Mouse (Mus musculus) urinary bladder, adult 18-20 months (tissue): Measurements from ENCODE around the gene Mgll.

ENCODE experiments used
- DNase-seq, 2 experiments: peaks; one replicate each; pipeline ENCODE4 v3.0.0; 2022; ENCODE audit warnings: low spot score in 2 of 2, mixed read lengths in 2 of 2

Gene Mgll

GRCm38 (mm10) chr6:88717143-88718032, 6.8 kb upstream of the Mgll start:
- DNase-seq: no peak

GRCm38 (mm10) chr6:88718033-88718725, 6.0 kb upstream of the Mgll start:
- no peak for DNase-seq

GRCm38 (mm10) chr6:88721059-88721458, 3.2 kb upstream of the Mgll start:
- DNase-seq: no peak

DNA sequence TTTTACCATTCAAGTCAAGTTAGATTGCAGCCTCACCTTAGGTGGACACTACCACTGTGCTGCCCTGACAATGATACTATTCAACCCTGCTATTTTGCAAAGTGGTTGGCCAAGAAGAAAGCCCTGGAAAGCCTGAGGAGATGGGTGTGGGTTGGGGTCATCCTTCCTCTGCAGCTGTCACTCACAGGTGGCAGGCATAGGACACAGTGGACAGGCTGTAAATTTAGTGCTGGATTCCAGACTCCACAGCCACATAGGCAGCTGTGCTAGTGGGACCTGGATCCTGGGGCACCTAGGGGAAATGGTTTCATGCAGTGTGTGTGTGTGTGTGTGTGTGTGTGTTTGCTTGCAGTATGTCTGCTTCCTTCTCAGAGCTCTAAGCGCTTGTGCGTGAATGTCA, 1.3 kb upstream of the Mgll start:
- no peak for DNase-seq

GRCm38 (mm10) chr6:88723806-88724312, 353 bp upstream of the Mgll start:
- DNase-seq: no peak

DNA sequence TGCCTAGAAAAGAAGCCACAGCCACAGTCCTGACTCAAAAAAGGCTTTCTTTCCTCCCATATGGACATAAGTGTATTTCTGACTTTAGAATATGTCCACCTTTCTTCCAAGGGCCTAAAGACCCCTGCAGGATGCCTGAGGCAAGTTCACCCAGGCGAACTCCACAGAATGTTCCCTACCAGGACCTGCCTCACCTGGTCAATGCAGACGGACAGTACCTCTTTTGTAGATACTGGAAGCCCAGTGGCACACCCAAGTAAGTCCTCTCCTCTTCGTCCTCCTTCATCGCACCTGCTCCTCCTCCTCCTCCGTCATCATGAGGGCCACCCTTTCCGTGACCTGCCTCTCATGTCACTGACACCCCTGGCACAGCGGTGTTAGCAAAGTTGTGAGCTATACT, 1.4 kb downstream of the Mgll start:
- DNase-seq: no peak

DNA sequence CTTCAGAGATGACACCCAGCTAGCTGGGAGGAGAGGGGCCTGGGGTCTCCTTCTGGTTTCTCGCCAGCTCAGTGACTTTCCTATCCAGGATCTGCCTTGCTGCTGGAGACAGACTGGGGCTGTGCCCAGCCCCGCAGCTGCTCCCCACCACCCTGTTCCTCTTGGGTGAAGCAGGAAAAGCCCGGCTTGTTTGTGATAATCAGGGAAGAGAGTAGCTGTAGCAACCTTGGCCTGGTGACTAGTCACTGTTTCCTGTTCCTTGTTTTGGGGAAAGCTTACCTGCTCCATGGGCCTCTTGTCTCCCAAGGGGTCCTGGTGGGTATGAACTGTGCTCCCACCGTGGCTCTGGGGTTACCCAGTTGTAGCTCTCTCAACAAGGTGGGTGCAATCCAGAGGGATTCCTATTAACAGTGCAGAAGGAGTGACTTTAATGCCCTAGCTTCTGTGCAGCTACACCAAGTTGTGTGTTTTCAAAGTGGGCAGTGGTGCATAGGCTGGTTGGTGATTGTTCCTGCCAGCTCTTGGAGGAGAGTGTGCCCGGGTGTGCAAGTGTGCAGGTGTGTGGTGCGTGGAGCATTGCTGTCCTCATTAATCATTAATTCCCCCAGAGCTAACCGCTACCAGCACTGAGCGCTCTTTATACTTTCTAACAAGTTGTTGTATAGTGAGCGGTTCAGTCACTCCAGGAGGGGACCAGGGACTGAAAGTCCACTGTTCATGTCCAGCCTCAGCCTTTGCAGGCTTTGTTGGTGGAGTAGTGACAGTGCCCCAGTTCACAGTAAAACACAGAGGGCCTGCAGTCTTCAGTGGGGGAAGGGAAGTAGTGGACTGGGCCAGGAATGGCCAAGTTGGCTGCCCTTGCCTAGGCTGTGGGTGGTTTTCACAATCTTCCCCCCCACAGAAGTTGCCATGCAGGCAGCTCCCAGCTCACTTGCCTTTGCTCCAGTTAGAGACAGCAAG, 2.3 kb downstream of the Mgll start:
- no peak for DNase-seq

GRCm38 (mm10) chr6:88727490-88727889, 3.3 kb downstream of the Mgll start:
- no peak for DNase-seq

DNA sequence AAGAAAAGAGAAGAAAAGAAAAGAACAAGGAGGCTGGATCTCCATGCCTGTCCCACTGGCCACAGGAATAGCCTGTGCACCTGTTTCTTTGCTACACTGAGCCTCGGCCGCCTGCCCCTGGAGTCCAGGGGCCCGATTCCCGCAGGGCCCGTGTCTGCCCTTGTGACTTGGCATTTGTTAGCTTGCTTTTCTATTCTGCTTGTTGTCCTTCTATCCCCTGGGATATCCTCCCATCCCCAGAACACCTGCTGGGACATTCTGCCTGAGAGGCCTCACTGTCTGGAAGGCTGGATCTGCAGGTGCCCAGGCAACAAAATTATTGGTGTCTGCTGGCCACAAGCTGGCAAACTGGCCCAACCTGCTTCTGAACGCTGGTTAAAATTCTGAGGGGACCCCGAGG, 3.8 kb downstream of the Mgll start:
- DNase-seq: no peak

DNA sequence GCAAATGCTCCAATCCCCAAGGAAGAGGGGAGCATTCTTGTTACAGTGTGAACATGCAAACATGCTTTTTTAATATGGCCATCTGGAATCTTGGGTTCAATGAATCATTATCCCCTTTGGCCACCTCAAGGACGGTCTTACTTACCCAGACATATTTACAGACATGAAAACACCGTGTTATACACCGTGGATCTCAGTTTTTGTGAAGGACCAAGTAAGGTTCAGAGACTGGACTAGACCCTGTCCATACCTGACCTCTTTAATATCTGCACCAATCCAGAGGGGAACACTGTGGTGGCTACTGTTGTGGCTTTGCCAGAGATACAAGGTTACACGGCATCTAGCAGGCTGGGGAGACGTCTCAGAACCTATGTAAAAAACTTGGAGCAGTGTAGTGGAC, 4.3 kb downstream of the Mgll start:
- no peak for DNase-seq

DNA sequence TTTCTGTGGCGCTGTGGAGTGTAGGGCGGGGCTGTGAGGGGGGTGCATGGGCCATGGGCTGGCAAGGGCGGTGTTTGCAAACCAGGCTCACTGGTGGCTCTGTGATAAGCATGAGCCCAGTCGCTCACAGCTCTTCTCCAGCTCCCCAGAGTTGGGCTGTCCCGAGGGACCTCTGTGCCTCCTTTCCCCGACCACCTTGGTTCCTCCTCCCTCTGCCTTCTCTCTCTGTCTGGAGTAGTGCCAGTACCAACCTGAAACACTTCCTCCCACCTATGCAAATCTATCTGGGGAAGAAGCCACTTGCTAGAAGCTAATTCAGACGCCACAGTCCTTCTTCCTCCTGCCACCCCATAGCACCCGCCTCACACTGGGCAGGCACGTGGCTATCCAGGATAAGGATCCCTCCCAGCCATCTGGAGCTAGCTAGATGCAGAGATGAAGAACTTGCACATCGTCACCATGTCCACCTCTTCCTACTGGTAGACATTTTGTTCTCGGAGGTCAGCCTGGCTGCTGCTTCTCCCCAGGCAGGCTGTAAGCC, 7.1 kb downstream of the Mgll start:
- no peak for DNase-seq

GRCm38 (mm10) chr6:88731991-88732390, 7.8 kb downstream of the Mgll start:
- no peak for DNase-seq

GRCm38 (mm10) chr6:88732643-88733613, 8.7 kb downstream of the Mgll start:
- no peak for DNase-seq

GRCm38 (mm10) chr6:88736337-88736736, 12.1 kb downstream of the Mgll start:
- DNase-seq: no peak

DNA sequence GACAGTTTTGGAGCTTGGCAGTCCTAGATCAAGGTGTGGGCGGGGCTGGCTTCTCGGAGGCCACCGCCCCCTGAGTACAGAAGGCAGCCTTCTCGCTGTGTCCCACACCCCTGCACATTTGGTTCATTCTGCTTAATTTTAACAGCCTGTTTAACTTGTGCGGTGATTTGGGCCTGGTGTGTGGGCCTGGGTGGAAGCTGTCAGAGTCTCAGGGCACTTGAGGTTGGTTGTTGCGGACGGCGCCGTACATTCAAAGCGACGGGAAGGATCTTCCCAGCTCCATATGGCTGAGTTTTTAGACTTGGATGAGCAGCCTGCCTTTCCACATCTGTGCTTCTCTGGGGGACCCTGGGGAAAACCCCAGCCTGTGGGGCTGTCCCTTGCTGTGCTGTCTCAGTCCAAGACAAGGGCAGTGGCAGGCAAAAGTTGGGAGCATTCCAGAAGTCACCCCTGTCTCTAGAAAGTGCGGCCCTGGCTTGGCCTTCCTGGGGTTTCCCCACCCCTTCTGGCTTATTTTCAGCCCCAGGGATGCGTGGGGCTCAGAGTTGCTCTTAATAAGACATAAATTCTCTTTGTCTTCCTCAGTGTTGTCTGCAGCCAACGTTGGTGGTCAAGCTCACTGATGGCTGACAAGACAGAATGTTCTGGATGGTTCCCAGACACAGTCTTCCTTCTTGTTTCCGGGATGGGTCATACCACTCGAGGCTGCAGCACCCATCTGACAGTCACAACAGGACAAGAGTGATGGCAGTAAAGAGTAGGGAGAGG, 12.7 kb downstream of the Mgll start:
- DNase-seq: no peak

- DNase-seq: no peak
Measured at GRCm38 (mm10) chr6:88737509-88737888, 13.3 kb downstream of the Mgll start.

DNA sequence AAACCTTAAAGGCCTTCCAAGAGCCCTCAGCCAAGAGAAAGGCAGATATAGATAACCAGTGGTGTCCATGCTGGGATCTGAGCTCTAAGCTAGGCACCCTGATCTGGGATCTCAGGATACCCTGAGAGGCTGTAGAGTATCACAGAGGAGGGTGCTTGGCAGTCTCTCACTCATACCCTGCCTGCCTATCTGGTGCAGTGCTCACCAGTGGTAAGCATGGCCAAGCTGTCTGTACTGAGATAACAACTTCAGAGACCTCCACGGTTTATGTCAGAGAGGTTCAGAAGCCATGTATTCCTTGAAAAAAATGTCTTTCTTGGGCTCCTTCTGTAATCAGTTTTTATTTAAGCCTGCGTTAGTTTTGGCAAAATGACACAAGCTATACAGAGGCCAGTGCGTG, 16.8 kb downstream of the Mgll start:
- no peak for DNase-seq

DNA sequence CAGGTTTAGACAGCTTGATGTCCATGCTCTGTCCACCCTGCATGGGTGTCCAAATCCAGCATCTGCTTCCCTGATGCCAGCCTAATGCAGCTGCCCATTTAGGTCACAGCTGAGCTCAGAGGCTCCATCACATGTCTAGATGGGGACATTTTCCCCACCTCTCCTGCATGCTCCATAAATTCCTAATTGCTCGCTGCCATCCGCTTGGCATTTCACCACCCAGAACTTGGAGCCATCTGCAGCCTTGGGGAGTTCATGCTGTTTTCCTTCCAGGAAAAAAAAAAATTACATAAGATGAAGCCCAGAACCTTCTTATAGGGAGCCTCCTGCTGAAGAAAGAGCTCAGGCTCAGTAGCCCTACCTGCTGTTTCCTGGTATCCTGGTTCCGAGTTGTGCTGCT, 17.6 kb downstream of the Mgll start:
- DNase-seq: no peak

GRCm38 (mm10) chr6:88742286-88743011, 18.2 kb downstream of the Mgll start:
- DNase-seq: no peak
